Mouse (Mus musculus) CH12.LX (cell line): ENCODE measurements around the gene Evpl. TPM values are rescaled to one million over a fixed set of nuclear protein-coding genes. Genes with fewer than 3 reads are reported as not detected.

ENCODE experiments used
- DNase-seq: peaks from one replicate; pipeline ENCODE4 v3.0.0-alpha.2; 2013; ENCODE audit errors: extremely low read depth
- H3K27ac ChIP-seq: 2 replicates; pipeline ENCODE4 v1.5.1; 2012; ENCODE audit warnings: low read depth, mild to moderate bottlenecking, control low read depth, moderate library complexity; ENCODE audit not compliant: insufficient read depth
- H3K27me3 ChIP-seq: replicated peaks from 2 replicates; pipeline ENCODE3; 2012; ENCODE audit warnings: inconsistent platforms
- H3K36me3 ChIP-seq, 2 experiments: replicated peaks in 1 of 2; 2 replicates each; pipeline versions ENCODE3 to v1.6.1; 2012; ENCODE audit warnings: inconsistent platforms in 1 of 2, low read length in 1 of 2, mild to moderate bottlenecking in 1 of 2, mixed read lengths in 1 of 2, moderate library complexity in 1 of 2; ENCODE audit not compliant: control insufficient read depth in 1 of 2, insufficient read depth in 1 of 2
- H3K4me1 ChIP-seq, 2 experiments: 2 replicates each; pipeline ENCODE4 v1.6.1; 2012; ENCODE audit warnings: inconsistent platforms in 1 of 2, moderate library complexity in 1 of 2; ENCODE audit not compliant: insufficient read depth in 2 of 2, control insufficient read depth in 1 of 2
- H3K4me2 ChIP-seq: 2 replicates; pipeline ENCODE4 v1.6.1; 2012; ENCODE audit warnings: low read depth, mild to moderate bottlenecking, control low read depth; ENCODE audit not compliant: poor library complexity, insufficient read depth, severe bottlenecking
- H3K4me3 ChIP-seq, 3 experiments: fragments of 150-350 bp in 1 of 3; sonication (generic) in 1 of 3; replicated peaks in 1 of 3; 2 replicates each; pipeline versions ENCODE3 to v1.5.1; 2011 to 2012; ENCODE audit warnings: low read depth in 2 of 3, low read length in 2 of 3, mild to moderate bottlenecking in 2 of 3, moderate library complexity in 2 of 3, control low read depth in 1 of 3, improper control_type of control experiment in 1 of 3, inconsistent platforms in 1 of 3, mixed read lengths in 1 of 3; ENCODE audit not compliant: poor library complexity in 1 of 3
- H3K79me2 ChIP-seq: replicated peaks from 2 replicates; pipeline ENCODE4 v1.6.1; 2012; ENCODE audit warnings: mild to moderate bottlenecking, moderate library complexity; ENCODE audit not compliant: control insufficient read depth, poor library complexity, insufficient read depth, severe bottlenecking; ENCODE audit errors: extremely low read depth
- H3K9ac ChIP-seq: 2 replicates; pipeline ENCODE4 v1.6.1; 2012; ENCODE audit warnings: low read depth, mild to moderate bottlenecking, control low read depth, moderate library complexity; ENCODE audit not compliant: insufficient read depth
- H3K9me3 ChIP-seq: replicated peaks from 2 replicates; pipeline ENCODE3; 2012; ENCODE audit warnings: low read length, inconsistent platforms, mixed read lengths
- CHD1 ChIP-seq: IDR thresholded peaks from 2 replicates; pipeline ENCODE4 v1.6.1; 2012; ENCODE audit warnings: low read depth, low read length, improper control_type of control experiment, inconsistent platforms
- CHD2 ChIP-seq: IDR thresholded peaks from 2 replicates; pipeline ENCODE4 v1.6.1; 2011; ENCODE audit warnings: low read length, improper control_type of control experiment
- CTCF ChIP-seq, 2 experiments: IDR thresholded peaks in 1 of 2; conservative IDR thresholded peaks in 1 of 2; 2 replicates each; pipeline ENCODE4 v1.5.1; 2011 to 2012; ENCODE audit warnings: low read depth in 2 of 2, low read length in 2 of 2, improper control_type of control experiment in 1 of 2, inconsistent platforms in 1 of 2, mild to moderate bottlenecking in 1 of 2, moderate library complexity in 1 of 2
- E2F4 ChIP-seq: IDR thresholded peaks from 2 replicates; pipeline ENCODE4 v1.6.1; 2011; ENCODE audit warnings: low read depth, low read length, improper control_type of control experiment; ENCODE audit not compliant: insufficient replicate concordance
- ETS1 ChIP-seq: conservative IDR thresholded peaks from 2 replicates; pipeline ENCODE4 v1.6.1; 2012; ENCODE audit warnings: low read depth, mild to moderate bottlenecking, inconsistent platforms, low read length, improper control_type of control experiment, moderate library complexity
- HCFC1 ChIP-seq: IDR thresholded peaks from 2 replicates; pipeline ENCODE4 v1.6.1; 2012; ENCODE audit warnings: low read depth, mild to moderate bottlenecking, inconsistent platforms, low read length, improper control_type of control experiment
- IRF4 ChIP-seq: IDR thresholded peaks from 2 replicates; pipeline ENCODE4 v1.6.1; 2014; ENCODE audit warnings: low read depth, mild to moderate bottlenecking, inconsistent platforms, low read length, improper control_type of control experiment
- JUN ChIP-seq: IDR thresholded peaks from 2 replicates; pipeline ENCODE4 v1.6.1; 2011; ENCODE audit warnings: low read depth, mild to moderate bottlenecking, low read length, improper control_type of control experiment, moderate library complexity; ENCODE audit not compliant: insufficient read depth
- MAFK ChIP-seq: IDR thresholded peaks from 2 replicates; pipeline ENCODE4 v1.6.1; 2011; ENCODE audit warnings: low read length, improper control_type of control experiment; ENCODE audit not compliant: insufficient replicate concordance
- MEF2A ChIP-seq: IDR thresholded peaks from 2 replicates; pipeline ENCODE4 v1.6.1; 2014; ENCODE audit warnings: low read depth, mild to moderate bottlenecking, inconsistent platforms, low read length, improper control_type of control experiment, borderline replicate concordance
- MXI1 ChIP-seq: IDR thresholded peaks from 2 replicates; pipeline ENCODE4 v1.6.1; 2011; ENCODE audit warnings: mild to moderate bottlenecking, low read depth, low read length, improper control_type of control experiment
- MYC ChIP-seq: IDR thresholded peaks from 2 replicates; pipeline ENCODE4 v1.6.1; 2011; ENCODE audit warnings: low read depth, mild to moderate bottlenecking, improper control_type of control experiment, low read length
- NELFE ChIP-seq: IDR thresholded peaks from 2 replicates; pipeline ENCODE4 v1.6.1; 2011; ENCODE audit warnings: low read depth, low read length, improper control_type of control experiment
- NRF1 ChIP-seq: IDR thresholded peaks from 2 replicates; pipeline ENCODE4 v1.6.1; 2014; ENCODE audit warnings: low read depth, mild to moderate bottlenecking, inconsistent platforms, low read length, improper control_type of control experiment, moderate library complexity
- PAX5 ChIP-seq: IDR thresholded peaks from 2 replicates; pipeline ENCODE4 v1.6.1; 2012; ENCODE audit warnings: low read length, inconsistent platforms, mixed read lengths
- POLR2A ChIP-seq: IDR thresholded peaks from 2 replicates; pipeline ENCODE4 v1.6.1; 2011; ENCODE audit warnings: low read depth, mild to moderate bottlenecking, improper control_type of control experiment, low read length
- POLR2AphosphoS2 ChIP-seq: IDR thresholded peaks from 2 replicates; pipeline ENCODE4 v1.6.1; 2011; ENCODE audit warnings: low read depth, low read length, improper control_type of control experiment
- RAD21 ChIP-seq: IDR thresholded peaks from 2 replicates; pipeline ENCODE4 v1.6.1; 2011; ENCODE audit warnings: low read depth, mild to moderate bottlenecking, low read length, improper control_type of control experiment, moderate library complexity
- SMC3 ChIP-seq: IDR thresholded peaks from 2 replicates; pipeline ENCODE4 v1.6.1; 2011; ENCODE audit warnings: low read depth, low read length, improper control_type of control experiment
- TCF12 ChIP-seq: IDR thresholded peaks from 2 replicates; pipeline ENCODE4 v1.6.1; 2014; ENCODE audit warnings: low read depth, mild to moderate bottlenecking, inconsistent platforms, low read length, improper control_type of control experiment
- UBTF ChIP-seq: IDR thresholded peaks from 2 replicates; pipeline ENCODE4 v1.6.1; 2012; ENCODE audit warnings: low read depth, mild to moderate bottlenecking, inconsistent platforms, low read length, improper control_type of control experiment, moderate library complexity
- ZMIZ1 ChIP-seq: IDR thresholded peaks from 2 replicates; pipeline ENCODE4 v1.6.1; 2012; ENCODE audit warnings: low read depth, mild to moderate bottlenecking, inconsistent platforms, low read length, improper control_type of control experiment
- ZNF384 ChIP-seq: IDR thresholded peaks from 2 replicates; pipeline ENCODE4 v1.6.1; 2012; ENCODE audit warnings: low read depth, low read length, improper control_type of control experiment, inconsistent platforms
- dilution Hi-C: fragments of 300-500 bp; cut with MboI; formaldehyde crosslinking; loops from 2 replicates; pipeline ENCODE4 v1.14.3; 2020; ENCODE audit warnings: low sequenced_read_pairs; ENCODE audit not compliant: extremely low pct_unique_long_range_greater_than_20kb, extremely low pct_ligation_motif_present
- in situ Hi-C: fragments of 300-500 bp; cut with MboI; formaldehyde crosslinking; loops from 3 replicates; pipeline ENCODE4 v1.14.3; 2019; ENCODE audit warnings: low sequenced_read_pairs, low pct_ligation_motif_present, low pct_unique_long_range_greater_than_20kb, mixed read lengths
- polyA plus RNA-seq: library from polyadenylated mRNA; unstranded; fragments of >175 nt; gene quantifications from 2 replicates; pipeline ENCODE4 v1.2.1, GENCODE M21; 2012; ENCODE audit warnings: low read depth; ENCODE audit not compliant: insufficient read length
- total RNA-seq, 2 experiments: library from RNA; depleted of rRNA; stranded (reverse); fragments of 300-350 nt in 1 of 2; fragments of >200 nt in 1 of 2; gene quantifications; 2 replicates each; pipeline ENCODE4 v1.2.3; 2012 to 2014

Evpl gene
- total and polyA plus RNA-seq, 3 experiments: 0.21 to 0.23 TPM; not detected in 1

- H3K27me3 ChIP-seq: no peaks in the 10 kb centered on the region
- dilution Hi-C loops: no loop called here
- no peak for TF ChIP-seq CTCF (conservative IDR thresholded peaks at IDR 0.05 in 1 of 2, IDR thresholded peaks at IDR 0.05 in 1 of 2; ENCODE audit: low read depth in 2 of 2, low read length in 2 of 2)
- TF ChIP-seq POLR2AphosphoS2: no peak
- no peak for TF ChIP-seq ZMIZ1
- TF ChIP-seq MYC: no peak
- TF ChIP-seq TCF12: no peak
- TF ChIP-seq CHD1: no peak
- no peak for TF ChIP-seq MEF2A
- no peak for TF ChIP-seq MAFK
- TF ChIP-seq, all 38 proteins: peak for 0
- Histone ChIP-seq H3K27ac (no peak overlapping the region), H3K79me2 (no peaks in the 10 kb centered on the region), H3K9me3 (peaks cover 24% of the 10 kb centered on the region), H3K4me1 (peaks cover 21 to 40% of the 10 kb centered on the region in 2 experiments), H3K36me3 (peaks cover 0 to 28% of the 10 kb centered on the region in 2 experiments), H3K9ac (no peak overlapping the region), H3K4me2 (no peak overlapping the region), H3K4me3 (no peak overlapping the region)
- in situ Hi-C loops: no loop called here
- no peak for DNase-seq
These were observed 19.6 kb downstream of the Evpl start for GRCm38 (mm10) chr11:116218263-116218662.

GRCm38 (mm10) chr11:116216549-116216948 lies 21.3 kb downstream of the Evpl start:
- Histone ChIP-seq H3K36me3 (peaks cover 5 to 30% of the 10 kb centered on the region in 2 experiments), H3K4me2 (no peak overlapping the region), H3K27ac (no peak overlapping the region), H3K9me3 (peaks cover 7% of the 10 kb centered on the region), H3K79me2 (no peaks in the 10 kb centered on the region), H3K4me3 (no peak overlapping the region), H3K9ac (no peak overlapping the region), H3K4me1 (peaks cover 21 to 40% of the 10 kb centered on the region in 2 experiments), H3K27me3 (no peaks in the 10 kb centered on the region)
- dilution Hi-C loops (no loop called here), in situ Hi-C loops (no loop called here)
- DNase-seq: peak; percentile 21
- TF ChIP-seq CTCF (conservative IDR thresholded peaks at IDR 0.05 in 1 of 2, IDR thresholded peaks at IDR 0.05 in 1 of 2; ENCODE audit: low read depth in 2 of 2, low read length in 2 of 2): no peak
- no peak for TF ChIP-seq CHD1
- no peak for TF ChIP-seq ZNF384
- TF ChIP-seq UBTF: no peak
- no peak for TF ChIP-seq RAD21
- TF ChIP-seq TCF12: no peak
- TF ChIP-seq SMC3: no peak
- TF ChIP-seq MAFK: no peak
- TF ChIP-seq NELFE: no peak
- TF ChIP-seq POLR2A: no peak
- no peak for TF ChIP-seq NRF1
- no peak for TF ChIP-seq IRF4
- TF ChIP-seq HCFC1: no peak
- no peak for TF ChIP-seq MXI1
- TF ChIP-seq PAX5: no peak
- no peak for TF ChIP-seq JUN
- TF ChIP-seq E2F4: no peak
- TF ChIP-seq ZMIZ1: no peak
- TF ChIP-seq CHD2: no peak
- no peak for TF ChIP-seq ETS1
